Mouse (Mus musculus): ENCODE results near the gene Klk1b26. TPM values are rescaled to one million over a fixed set of nuclear protein-coding genes. Genes with fewer than 3 reads are reported as not detected.
"Not testable (repeated sequence)": the region's sequence is repeated elsewhere in the genome, so short reads cannot be mapped to it uniquely, and the experiment has no call there.

Klk1b26 gene
- polyA plus RNA-seq (2014; fragmentation: Nextera tagmentation; extraction: Ambion mirVana) = not detected in 2 replicates

DNA sequence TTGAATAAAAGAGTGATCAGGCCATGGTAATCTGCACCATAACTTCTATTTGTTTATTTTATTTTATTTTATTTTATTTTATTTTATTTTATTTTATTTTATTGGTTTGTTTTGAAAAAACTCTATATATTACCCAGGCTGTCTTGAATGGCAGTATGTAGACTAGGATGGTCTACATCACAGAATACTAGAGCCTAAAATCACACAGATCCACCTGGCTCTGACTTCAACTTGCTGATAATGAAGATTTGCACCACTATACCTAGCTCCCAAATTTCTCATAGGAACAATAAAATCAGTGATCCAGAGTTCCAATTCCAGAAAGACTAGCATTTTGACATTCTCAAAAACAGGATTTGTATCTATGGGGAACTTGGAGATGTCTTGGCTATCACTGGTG lies at the start of gene Klk1b26:
Gene Klk1b26 (plus strand): TSS at position 301 of the 400 bp plus-strand sequence.
- H3K27ac ChIP-seq (ENCODE audit: low read depth, low read length); H3K36me3 ChIP-seq (ENCODE audit: control insufficient read depth, insufficient read depth, low read length); H3K4me2 ChIP-seq (replicated peaks; ENCODE audit: low read depth, low read length); H3K27me3 ChIP-seq (ENCODE audit: control insufficient read depth, insufficient read depth, low read length); H3K9ac ChIP-seq (ENCODE audit: low read depth, low read length); ATAC-seq (ENCODE audit: low FRiP score); H3K4me3 ChIP-seq (ENCODE audit: low read depth, low read length); H3K4me1 ChIP-seq (replicated peaks; ENCODE audit: control insufficient read depth, insufficient read depth, low read length); DNase-seq (ENCODE audit: low spot score); H3K9me3 ChIP-seq (ENCODE audit: control insufficient read depth, low read length): not testable (repeated sequence)

DNA sequence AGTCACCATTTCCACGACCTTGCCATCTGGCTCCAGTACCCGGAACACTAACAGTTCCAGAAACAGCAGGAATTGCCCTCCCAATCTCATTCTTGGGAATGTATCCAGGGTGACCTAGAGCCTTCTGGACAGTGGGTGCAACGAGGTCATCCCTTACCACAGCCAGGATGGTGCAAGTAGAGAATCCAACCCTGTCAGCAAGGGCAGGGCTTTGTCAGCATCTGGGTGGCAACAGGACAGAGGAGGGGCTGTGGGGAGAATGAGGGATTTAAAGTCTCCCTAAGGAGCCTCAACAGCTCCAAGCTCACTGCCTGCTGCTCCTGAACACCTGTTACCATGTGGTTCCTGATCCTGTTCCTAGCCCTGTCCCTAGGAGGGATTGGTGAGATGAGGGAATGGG lies 45.5 kb upstream of the Klk1b26 start, which contains the start of gene Klk1b1:
Gene Klk1b1 (plus strand): TSS at position 301 of the 400 bp plus-strand sequence.
- 65% methylated on average over 3 of the region's 3 CpGs for WGBS

DNA sequence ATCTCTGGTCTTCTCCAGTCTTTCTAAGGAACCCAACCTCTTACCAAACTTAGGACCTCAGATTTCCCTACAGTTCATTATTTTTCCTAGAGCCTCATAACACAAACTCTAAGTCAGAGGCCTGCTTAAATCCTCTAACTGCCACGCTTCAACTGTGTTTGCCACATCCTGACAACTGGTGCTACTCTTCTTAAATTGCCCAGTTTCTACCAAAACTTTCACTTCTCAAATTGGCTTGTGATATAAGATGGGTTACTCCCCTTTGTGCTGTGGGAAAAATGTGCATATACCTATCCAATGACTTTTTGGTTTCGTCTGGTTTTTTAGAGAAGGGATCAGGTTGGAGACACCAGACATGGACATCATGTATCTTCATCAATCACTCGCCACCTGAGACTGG lies 44.9 kb upstream of the Klk1b26 start:
- no peak overlapping the region for H3K4me3 ChIP-seq (ENCODE audit: low read depth, low read length)
- no peak overlapping the region for H3K9ac ChIP-seq (ENCODE audit: low read depth, low read length)
- no peak for DNase-seq (ENCODE audit: low spot score)
- WGBS = 82% methylated on average over 3 of the region's 3 CpGs
- no peaks in the 10 kb centered on the region for H3K4me1 ChIP-seq (replicated peaks; ENCODE audit: control insufficient read depth, insufficient read depth, low read length)
- no peaks in the 10 kb centered on the region for H3K9me3 ChIP-seq (ENCODE audit: control insufficient read depth, low read length)
- no peaks in the 10 kb centered on the region for H3K27me3 ChIP-seq (ENCODE audit: control insufficient read depth, insufficient read depth, low read length)
- no peak overlapping the region for H3K4me2 ChIP-seq (replicated peaks; ENCODE audit: low read depth, low read length)
- no peak overlapping the region for H3K27ac ChIP-seq (ENCODE audit: low read depth, low read length)
- no peak for ATAC-seq (ENCODE audit: low FRiP score)
- no peaks in the 10 kb centered on the region for H3K36me3 ChIP-seq (ENCODE audit: control insufficient read depth, insufficient read depth, low read length)

More for the DNA sequence above, 45.5 kb upstream of the Klk1b26 start, which contains the start of gene Klk1b1:
- DNase-seq (ENCODE audit: low spot score) (no peak), ATAC-seq (ENCODE audit: low FRiP score) (no peak)
- no peaks in the 10 kb centered on the region for H3K9me3 ChIP-seq (ENCODE audit: control insufficient read depth, low read length)
- H3K36me3 ChIP-seq (ENCODE audit: control insufficient read depth, insufficient read depth, low read length) = no peaks in the 10 kb centered on the region
- H3K9ac ChIP-seq (ENCODE audit: low read depth, low read length) = no peak within 1 kb of the TSS
- no peaks in the 10 kb centered on the region for H3K4me1 ChIP-seq (replicated peaks; ENCODE audit: control insufficient read depth, insufficient read depth, low read length)
- H3K4me2 ChIP-seq (replicated peaks; ENCODE audit: low read depth, low read length) = no peak within 1 kb of the TSS
- no peak within 1 kb of the TSS for H3K27ac ChIP-seq (ENCODE audit: low read depth, low read length)
- H3K4me3 ChIP-seq (ENCODE audit: low read depth, low read length) = no peak within 1 kb of the TSS
- no peaks in the 10 kb centered on the region for H3K27me3 ChIP-seq (ENCODE audit: control insufficient read depth, insufficient read depth, low read length)

DNA sequence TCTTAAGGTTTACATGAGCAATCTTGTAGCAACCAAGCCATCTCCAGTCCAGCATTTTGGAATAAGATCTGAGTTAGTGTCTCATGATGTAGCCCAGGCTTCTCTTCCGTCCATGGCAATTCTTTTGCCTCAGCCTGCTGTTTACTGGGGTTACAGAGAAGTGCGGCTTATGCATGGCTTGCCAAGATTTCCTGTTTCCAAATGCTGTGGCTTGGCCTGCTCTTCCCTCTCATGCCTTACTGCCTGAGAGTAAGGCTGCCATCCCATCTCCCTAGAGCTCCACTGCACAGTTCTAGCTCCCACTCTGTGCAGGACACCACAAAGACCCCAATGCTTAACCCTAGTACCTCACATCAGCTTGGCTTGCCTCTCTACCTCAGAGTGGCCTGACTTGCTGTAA lies 44.4 kb upstream of the Klk1b26 start:
- no peak overlapping the region for H3K4me3 ChIP-seq (ENCODE audit: low read depth, low read length)
- H3K27me3 ChIP-seq (ENCODE audit: control insufficient read depth, insufficient read depth, low read length) = no peaks in the 10 kb centered on the region
- H3K36me3 ChIP-seq (ENCODE audit: control insufficient read depth, insufficient read depth, low read length) = no peaks in the 10 kb centered on the region
- no peak overlapping the region for H3K27ac ChIP-seq (ENCODE audit: low read depth, low read length)
- ATAC-seq (ENCODE audit: low FRiP score) = no peak
- DNase-seq (ENCODE audit: low spot score) = no peak
- no peak overlapping the region for H3K9ac ChIP-seq (ENCODE audit: low read depth, low read length)
- WGBS = 88% methylated on average over 2 of the region's 2 CpGs
- no peaks in the 10 kb centered on the region for H3K9me3 ChIP-seq (ENCODE audit: control insufficient read depth, low read length)
- no peak overlapping the region for H3K4me2 ChIP-seq (replicated peaks; ENCODE audit: low read depth, low read length)
- H3K4me1 ChIP-seq (replicated peaks; ENCODE audit: control insufficient read depth, insufficient read depth, low read length) = no peaks in the 10 kb centered on the region

DNA sequence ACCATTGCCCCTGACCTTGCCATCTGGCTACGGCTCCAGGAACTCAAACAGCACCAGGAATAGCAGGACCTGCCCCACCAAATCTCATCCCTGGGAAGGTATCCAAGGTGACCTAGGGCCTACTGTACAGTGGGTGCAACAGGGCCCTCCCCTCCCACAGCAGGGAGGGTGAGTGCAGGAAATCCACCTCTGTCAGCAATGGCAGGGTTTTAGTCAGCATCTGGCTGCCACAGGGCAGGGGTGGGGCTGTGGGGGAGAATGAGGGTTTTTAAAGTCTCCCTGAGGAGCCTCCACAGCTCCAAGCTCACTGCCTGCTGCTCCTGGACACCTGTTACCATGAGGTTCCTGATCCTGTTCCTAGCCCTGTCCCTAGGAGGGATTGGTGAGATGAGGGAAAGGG lies 36.2 kb upstream of the Klk1b26 start, which contains the start of gene Klk1b9:
Gene Klk1b9 (plus strand): TSS at position 301 of the 400 bp plus-strand sequence.
- H3K9ac ChIP-seq (ENCODE audit: low read depth, low read length); ATAC-seq (ENCODE audit: low FRiP score); H3K9me3 ChIP-seq (ENCODE audit: control insufficient read depth, low read length); H3K4me2 ChIP-seq (replicated peaks; ENCODE audit: low read depth, low read length); DNase-seq (ENCODE audit: low spot score); H3K4me1 ChIP-seq (replicated peaks; ENCODE audit: control insufficient read depth, insufficient read depth, low read length); H3K4me3 ChIP-seq (ENCODE audit: low read depth, low read length); H3K27ac ChIP-seq (ENCODE audit: low read depth, low read length); H3K27me3 ChIP-seq (ENCODE audit: control insufficient read depth, insufficient read depth, low read length); H3K36me3 ChIP-seq (ENCODE audit: control insufficient read depth, insufficient read depth, low read length): not testable (repeated sequence)
- WGBS = 77% methylated on average over 1 of the region's 1 CpGs

DNA sequence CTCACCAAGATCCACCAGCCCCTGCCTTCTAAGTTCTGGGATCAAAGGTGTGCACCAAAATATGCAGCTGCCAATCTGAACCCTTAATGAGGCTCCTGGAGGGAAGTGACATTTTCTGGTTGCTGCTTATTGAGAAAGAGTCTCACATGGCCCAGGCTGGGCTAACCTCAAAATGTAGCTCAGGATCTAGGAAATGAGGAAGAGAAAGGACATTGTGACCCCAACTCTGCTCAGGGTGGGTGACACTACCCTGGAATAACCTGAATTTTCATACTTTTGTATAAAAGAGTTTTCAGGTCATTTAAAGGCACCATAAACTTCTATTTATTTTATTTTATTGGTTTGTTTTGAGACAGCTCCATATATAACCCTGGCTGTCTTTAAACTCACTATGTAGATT lies 26.3 kb upstream of the Klk1b26 start:
- H3K4me1 ChIP-seq (replicated peaks; ENCODE audit: control insufficient read depth, insufficient read depth, low read length) = no peaks in the 10 kb centered on the region
- H3K4me3 ChIP-seq (ENCODE audit: low read depth, low read length) = no peak overlapping the region
- no peaks in the 10 kb centered on the region for H3K36me3 ChIP-seq (ENCODE audit: control insufficient read depth, insufficient read depth, low read length)
- no peak overlapping the region for H3K27ac ChIP-seq (ENCODE audit: low read depth, low read length)
- no peak overlapping the region for H3K9ac ChIP-seq (ENCODE audit: low read depth, low read length)
- no peak for DNase-seq (ENCODE audit: low spot score)
- H3K4me2 ChIP-seq (replicated peaks; ENCODE audit: low read depth, low read length) = no peak overlapping the region
- no peaks in the 10 kb centered on the region for H3K27me3 ChIP-seq (ENCODE audit: control insufficient read depth, insufficient read depth, low read length)
- no peaks in the 10 kb centered on the region for H3K9me3 ChIP-seq (ENCODE audit: control insufficient read depth, low read length)
- ATAC-seq (ENCODE audit: low FRiP score) = no peak

DNA sequence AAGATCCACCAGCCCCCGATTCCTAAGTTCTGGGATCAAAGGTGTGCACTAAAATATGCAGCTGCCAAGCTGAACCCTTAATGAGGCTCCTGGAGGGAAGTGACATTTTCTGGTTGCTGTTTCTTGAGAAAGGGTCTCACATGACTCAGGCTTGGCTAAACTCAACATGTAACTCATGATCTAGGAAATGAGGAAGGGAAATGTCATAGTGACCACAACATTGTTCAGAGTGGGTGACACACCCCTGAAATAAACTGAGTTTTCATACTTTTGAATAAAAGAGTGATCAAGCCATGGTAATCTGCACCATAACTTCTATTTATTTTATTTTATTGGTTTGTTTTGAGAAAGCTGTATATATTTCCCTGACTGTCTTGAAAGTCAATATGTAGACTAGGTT lies 17.1 kb upstream of the Klk1b26 start:
- H3K4me3 ChIP-seq (ENCODE audit: low read depth, low read length); H3K9ac ChIP-seq (ENCODE audit: low read depth, low read length); H3K36me3 ChIP-seq (ENCODE audit: control insufficient read depth, insufficient read depth, low read length); H3K4me1 ChIP-seq (replicated peaks; ENCODE audit: control insufficient read depth, insufficient read depth, low read length); DNase-seq (ENCODE audit: low spot score); H3K9me3 ChIP-seq (ENCODE audit: control insufficient read depth, low read length); H3K4me2 ChIP-seq (replicated peaks; ENCODE audit: low read depth, low read length); H3K27me3 ChIP-seq (ENCODE audit: control insufficient read depth, insufficient read depth, low read length); ATAC-seq (ENCODE audit: low FRiP score); H3K27ac ChIP-seq (ENCODE audit: low read depth, low read length): not testable (repeated sequence)
- WGBS = 82% methylated on average over 1 of the region's 1 CpGs

DNA sequence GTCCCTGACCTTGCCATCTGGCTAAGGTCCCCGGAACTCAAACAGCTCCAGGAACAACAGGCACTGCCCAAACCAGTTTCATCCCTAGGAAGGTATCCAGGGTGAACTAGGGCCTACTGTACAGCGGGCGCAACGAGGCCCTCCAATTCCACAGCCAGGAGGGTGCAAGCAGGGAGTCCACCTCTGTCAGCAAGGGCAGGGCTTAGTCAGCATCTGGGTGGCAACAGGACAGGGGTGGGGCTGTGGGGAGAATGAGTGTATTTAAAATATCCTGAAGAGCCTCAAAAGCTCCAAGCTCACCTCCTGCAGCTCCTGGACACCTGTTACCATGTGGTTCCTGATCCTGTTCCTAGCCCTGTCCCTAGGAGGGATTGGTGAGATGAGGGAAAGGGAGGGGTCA lies 16.4 kb upstream of the Klk1b26 start, which contains the start of gene Klk1b11:
Gene Klk1b11 (plus strand): TSS at position 301 of the 400 bp plus-strand sequence.
- H3K9me3 ChIP-seq (ENCODE audit: control insufficient read depth, low read length); H3K27ac ChIP-seq (ENCODE audit: low read depth, low read length); H3K4me1 ChIP-seq (replicated peaks; ENCODE audit: control insufficient read depth, insufficient read depth, low read length); H3K4me2 ChIP-seq (replicated peaks; ENCODE audit: low read depth, low read length); DNase-seq (ENCODE audit: low spot score); H3K36me3 ChIP-seq (ENCODE audit: control insufficient read depth, insufficient read depth, low read length); H3K9ac ChIP-seq (ENCODE audit: low read depth, low read length); H3K27me3 ChIP-seq (ENCODE audit: control insufficient read depth, insufficient read depth, low read length); H3K4me3 ChIP-seq (ENCODE audit: low read depth, low read length); ATAC-seq (ENCODE audit: low FRiP score): not testable (repeated sequence)
- WGBS = 78% methylated on average over 4 of the region's 4 CpGs

DNA sequence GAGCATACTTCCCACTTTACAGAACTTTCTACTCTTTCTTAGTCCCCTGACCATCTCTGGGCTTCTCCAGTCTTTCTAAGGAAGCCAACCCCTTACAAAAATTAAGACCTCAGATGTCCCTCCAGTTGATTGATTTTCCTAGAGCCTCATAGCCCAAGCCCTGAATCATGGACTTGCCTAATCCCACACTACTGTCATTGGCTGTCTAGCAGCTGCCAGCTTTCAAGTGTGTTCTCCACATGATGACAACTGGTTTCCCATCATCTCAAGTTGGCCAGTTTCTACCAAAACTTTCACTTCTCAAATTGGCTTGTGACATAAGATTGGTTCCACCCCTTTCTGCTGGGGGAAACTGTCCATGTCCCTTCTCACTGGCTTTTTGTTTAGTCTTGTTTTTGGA lies 7.1 kb upstream of the Klk1b26 start:
- H3K9me3 ChIP-seq (ENCODE audit: control insufficient read depth, low read length) = no peaks in the 10 kb centered on the region
- no peak overlapping the region for H3K9ac ChIP-seq (ENCODE audit: low read depth, low read length)
- no peak overlapping the region for H3K4me3 ChIP-seq (ENCODE audit: low read depth, low read length)
- H3K27me3 ChIP-seq (ENCODE audit: control insufficient read depth, insufficient read depth, low read length) = no peaks in the 10 kb centered on the region
- DNase-seq (ENCODE audit: low spot score) (no peak), ATAC-seq (ENCODE audit: low FRiP score) (no peak)
- no peak overlapping the region for H3K27ac ChIP-seq (ENCODE audit: low read depth, low read length)
- no peaks in the 10 kb centered on the region for H3K4me1 ChIP-seq (replicated peaks; ENCODE audit: control insufficient read depth, insufficient read depth, low read length)
- no peaks in the 10 kb centered on the region for H3K36me3 ChIP-seq (ENCODE audit: control insufficient read depth, insufficient read depth, low read length)
- H3K4me2 ChIP-seq (replicated peaks; ENCODE audit: low read depth, low read length) = no peak overlapping the region
